Mouse (Mus musculus): Measurements from ENCODE around the gene Ckap4. TPM values are rescaled to one million over a fixed set of nuclear protein-coding genes. Genes with fewer than 3 reads are reported as not detected.

Gene Ckap4
- polyA plus RNA-seq, 1 experiment, result 10.5 TPM

GRCm38 (mm10) chr10:84535458-84535857 is 1.6 kb upstream of the Ckap4 start:
- DNase-seq (ENCODE audit: low read depth in 1 of 2, low spot score in 2 of 2), result no peak
- TF ChIP-seq POLR2A (IDR thresholded peaks at IDR 0.05; ENCODE audit: low read depth, low read length) (no peak), CTCF (IDR thresholded peaks at IDR 0.05; ENCODE audit: extremely low read depth, insufficient read depth, insufficient read length, insufficient replicate concordance) (no peak)
- H3K4me1 ChIP-seq (ENCODE audit: control insufficient read depth, insufficient read depth, insufficient read length), result peaks cover 12% of the 10 kb centered on the region; the same call in 1 of the 2 replicates
- WGBS, result 51% methylated on average over 5 of the region's 5 CpGs
- no peaks in the 10 kb centered on the region; the same call in 1 of the 2 replicates for H3K27me3 ChIP-seq (ENCODE audit: control insufficient read depth, insufficient read depth, low read length)
- H3K36me3 ChIP-seq (ENCODE audit: control insufficient read depth, insufficient read depth, low read length), result no peaks in the 10 kb centered on the region
- H3K4me3 ChIP-seq (ENCODE audit: extremely low read depth, insufficient read depth, insufficient read length), result no peak overlapping the region
- H3K27ac ChIP-seq (ENCODE audit: insufficient read depth, low read length), result peak overlapping the region; percentile 30; the same call in 1 of the 2 replicates

DNA sequence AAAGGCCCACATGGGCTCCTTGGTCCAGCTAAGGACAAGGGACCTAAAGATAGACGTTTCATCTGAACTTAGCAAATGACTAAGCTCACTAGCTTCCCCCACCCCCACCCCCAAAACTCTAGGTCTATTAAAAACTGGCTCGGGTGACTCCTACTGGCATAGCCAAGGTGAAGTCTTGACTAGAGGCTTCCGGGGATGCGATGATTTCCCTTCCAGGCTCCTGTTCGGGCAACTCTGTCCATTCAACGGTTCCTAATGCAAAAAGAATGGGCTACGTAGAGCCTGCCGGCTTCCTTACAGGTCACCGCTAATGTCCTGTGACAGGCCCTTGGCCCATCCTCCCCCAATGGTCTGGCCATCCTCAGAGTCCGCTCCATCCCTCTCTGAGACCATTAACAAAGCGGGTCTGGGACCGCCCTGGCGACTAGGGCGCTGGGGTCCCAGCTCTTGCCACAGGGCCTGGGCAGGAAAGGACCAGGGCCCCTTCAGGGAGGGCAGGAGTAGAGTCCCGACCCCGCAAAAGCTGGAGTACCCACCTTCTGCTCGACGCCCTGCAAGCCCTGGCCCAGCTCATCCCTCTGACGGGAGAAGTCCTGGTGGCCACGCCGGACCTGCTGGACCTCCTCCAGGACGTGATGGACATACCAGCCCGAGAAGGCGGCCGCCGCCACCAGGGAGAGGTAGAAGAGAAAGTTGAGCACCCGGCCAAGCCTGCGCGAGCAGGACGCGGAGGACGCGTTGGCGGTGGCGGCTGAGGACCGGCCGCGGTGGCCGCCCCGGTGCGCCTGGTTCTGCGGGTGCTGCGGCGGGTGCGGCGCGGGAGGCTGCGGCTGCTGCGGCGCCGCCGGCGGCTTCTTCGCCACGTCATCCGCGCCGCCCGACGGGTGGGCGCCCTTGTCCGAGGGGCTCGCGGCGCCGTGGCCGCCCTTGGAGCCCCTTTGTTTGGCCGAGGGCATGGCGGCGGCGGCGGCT is 665 bp downstream of the Ckap4 start:
- WGBS, result 9% methylated on average over 69 of the region's 72 CpGs
- peak in 1 of 2 experiments; percentile 24 for DNase-seq (ENCODE audit: low read depth in 1 of 2, low spot score in 2 of 2)
- Histone ChIP-seq H3K27ac (ENCODE audit: insufficient read depth, low read length) (no peak overlapping the region), H3K27me3 (ENCODE audit: control insufficient read depth, insufficient read depth, low read length) (no peaks in the 10 kb centered on the region; the same call in 1 of the 2 replicates), H3K36me3 (ENCODE audit: control insufficient read depth, insufficient read depth, low read length) (no peaks in the 10 kb centered on the region), H3K4me3 (ENCODE audit: extremely low read depth, insufficient read depth, insufficient read length) (peak overlapping the region; percentile 67), H3K4me1 (ENCODE audit: control insufficient read depth, insufficient read depth, insufficient read length) (peaks cover 12% of the 10 kb centered on the region; the same call in 1 of the 2 replicates)
- TF ChIP-seq CTCF (IDR thresholded peaks at IDR 0.05; ENCODE audit: extremely low read depth, insufficient read depth, insufficient read length, insufficient replicate concordance), result no peak
- TF ChIP-seq POLR2A (IDR thresholded peaks at IDR 0.05; ENCODE audit: low read depth, low read length), result no peak

- no peak for DNase-seq (ENCODE audit: low read depth in 1 of 2, low spot score in 2 of 2)
- H3K36me3 ChIP-seq (ENCODE audit: control insufficient read depth, insufficient read depth, low read length), result no peaks in the 10 kb centered on the region
- H3K27me3 ChIP-seq (ENCODE audit: control insufficient read depth, insufficient read depth, low read length), result no peaks in the 10 kb centered on the region; the same call in 1 of the 2 replicates
- no peak overlapping the region for H3K27ac ChIP-seq (ENCODE audit: insufficient read depth, low read length)
- WGBS, result 81% methylated on average over 16 of the region's 16 CpGs
- peaks cover 12% of the 10 kb centered on the region; the same call in 1 of the 2 replicates for H3K4me1 ChIP-seq (ENCODE audit: control insufficient read depth, insufficient read depth, insufficient read length)
- no peak overlapping the region for H3K4me3 ChIP-seq (ENCODE audit: extremely low read depth, insufficient read depth, insufficient read length)
- no peak for TF ChIP-seq POLR2A (IDR thresholded peaks at IDR 0.05; ENCODE audit: low read depth, low read length)
- no peak for TF ChIP-seq CTCF (IDR thresholded peaks at IDR 0.05; ENCODE audit: extremely low read depth, insufficient read depth, insufficient read length, insufficient replicate concordance)
These were observed 1.5 kb downstream of the Ckap4 start for GRCm38 (mm10) chr10:84532191-84532889.

GRCm38 (mm10) chr10:84531576-84531975 is 2.3 kb downstream of the Ckap4 start:
- no peak for TF ChIP-seq POLR2A (IDR thresholded peaks at IDR 0.05; ENCODE audit: low read depth, low read length)
- no peak for TF ChIP-seq CTCF (IDR thresholded peaks at IDR 0.05; ENCODE audit: extremely low read depth, insufficient read depth, insufficient read length, insufficient replicate concordance)
- Histone ChIP-seq H3K4me3 (ENCODE audit: extremely low read depth, insufficient read depth, insufficient read length) (no peak overlapping the region), H3K36me3 (ENCODE audit: control insufficient read depth, insufficient read depth, low read length) (0 out of 2 replicates have a peak, but pooled peaks cover 1% of the 10 kb centered on the region), H3K4me1 (ENCODE audit: control insufficient read depth, insufficient read depth, insufficient read length) (peaks cover 12% of the 10 kb centered on the region; the same call in 1 of the 2 replicates), H3K27ac (ENCODE audit: insufficient read depth, low read length) (no peak overlapping the region), H3K27me3 (ENCODE audit: control insufficient read depth, insufficient read depth, low read length) (no peaks in the 10 kb centered on the region; the same call in 1 of the 2 replicates)
- no peak for DNase-seq (ENCODE audit: low read depth in 1 of 2, low spot score in 2 of 2)
- 81% methylated on average over 4 of the region's 4 CpGs for WGBS

GRCm38 (mm10) chr10:84530388-84530787 is 3.5 kb downstream of the Ckap4 start:
- H3K4me3 ChIP-seq (ENCODE audit: extremely low read depth, insufficient read depth, insufficient read length), result no peak overlapping the region
- TF ChIP-seq POLR2A (IDR thresholded peaks at IDR 0.05; ENCODE audit: low read depth, low read length) (no peak), CTCF (IDR thresholded peaks at IDR 0.05; ENCODE audit: extremely low read depth, insufficient read depth, insufficient read length, insufficient replicate concordance) (no peak)
- no peak overlapping the region for H3K27ac ChIP-seq (ENCODE audit: insufficient read depth, low read length)
- no peak for DNase-seq (ENCODE audit: low read depth in 1 of 2, low spot score in 2 of 2)
- H3K36me3 ChIP-seq (ENCODE audit: control insufficient read depth, insufficient read depth, low read length), result 0 out of 2 replicates have a peak, but pooled peaks cover 2% of the 10 kb centered on the region
- H3K4me1 ChIP-seq (ENCODE audit: control insufficient read depth, insufficient read depth, insufficient read length), result peaks cover 10% of the 10 kb centered on the region; the same call in 1 of the 2 replicates
- no peaks in the 10 kb centered on the region; the same call in 1 of the 2 replicates for H3K27me3 ChIP-seq (ENCODE audit: control insufficient read depth, insufficient read depth, low read length)
- 63% methylated on average over 8 of the region's 8 CpGs for WGBS

DNA sequence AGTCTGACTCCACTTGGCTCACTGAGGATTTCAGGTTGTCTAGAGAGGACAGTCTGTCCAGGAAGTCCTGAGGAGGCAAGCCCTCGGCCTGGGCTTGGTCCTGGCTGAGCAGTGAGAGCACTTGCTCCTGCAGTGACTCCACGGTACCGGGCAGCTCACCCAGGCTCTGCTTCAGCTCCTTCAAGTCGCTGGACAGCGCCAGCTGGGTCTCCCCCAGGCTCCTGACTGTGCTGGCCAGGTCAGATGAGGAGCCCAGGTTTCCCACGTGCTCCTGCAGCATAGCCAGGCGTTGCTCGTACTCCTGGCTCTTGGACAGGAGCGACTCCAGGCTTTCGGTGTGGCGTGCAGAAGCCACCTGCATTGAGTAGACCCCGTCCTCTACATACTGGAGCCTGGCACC is 6.2 kb downstream of the Ckap4 start:
- 0 out of 2 replicates have a peak, but pooled peaks cover 2% of the 10 kb centered on the region for H3K36me3 ChIP-seq (ENCODE audit: control insufficient read depth, insufficient read depth, low read length)
- 91% methylated on average over 12 of the region's 12 CpGs for WGBS
- H3K27me3 ChIP-seq (ENCODE audit: control insufficient read depth, insufficient read depth, low read length), result no peaks in the 10 kb centered on the region
- H3K27ac ChIP-seq (ENCODE audit: insufficient read depth, low read length), result no peak overlapping the region
- peaks cover 2% of the 10 kb centered on the region; the same call in 1 of the 2 replicates for H3K4me1 ChIP-seq (ENCODE audit: control insufficient read depth, insufficient read depth, insufficient read length)
- TF ChIP-seq CTCF (IDR thresholded peaks at IDR 0.05; ENCODE audit: extremely low read depth, insufficient read depth, insufficient read length, insufficient replicate concordance) (no peak), POLR2A (IDR thresholded peaks at IDR 0.05; ENCODE audit: low read depth, low read length) (no peak)
- no peak overlapping the region for H3K4me3 ChIP-seq (ENCODE audit: extremely low read depth, insufficient read depth, insufficient read length)
- no peak for DNase-seq (ENCODE audit: low read depth in 1 of 2, low spot score in 2 of 2)
